Mouse (Mus musculus) liver, embryonic 11.5 days (tissue): ENCODE measurements around the gene Commd7. TPM values are rescaled to one million over a fixed set of nuclear protein-coding genes. Genes with fewer than 3 reads are reported as not detected.
"Not testable (repeated sequence)": the region's sequence is repeated elsewhere in the genome, so short reads cannot be mapped to it uniquely, and the experiment has no call there.

Experiments
- ATAC-seq: fragments of 200-750 bp; cut with Nextera tagmentation; replicated peaks from 2 replicates; pipeline ENCODE4 v1.8.0; 2017; ENCODE audit warnings: moderate number of reproducible peaks, mild to moderate bottlenecking, moderate TSS enrichment, moderate library complexity; ENCODE audit not compliant: low FRiP score
- DNase-seq: peaks from one replicate; pipeline ENCODE4 v3.0.0-alpha.2; 2017; ENCODE audit warnings: low spot score
- H3K27ac ChIP-seq: fragments of 300-500 bp; sonication (generic); 2 replicates; pipeline ENCODE4 v1.5.1; 2014; ENCODE audit warnings: mild to moderate bottlenecking, low read depth, low read length, control low read depth
- H3K27me3 ChIP-seq: fragments of 300-500 bp; sonication (generic); replicated peaks from 2 replicates; pipeline ENCODE4 v1.6.1; 2014; ENCODE audit warnings: low read length, mixed read lengths; ENCODE audit not compliant: control insufficient read depth, insufficient read depth
- H3K36me3 ChIP-seq: fragments of 300-500 bp; sonication (generic); 2 replicates; pipeline ENCODE4 v1.6.1; 2014; ENCODE audit warnings: mild to moderate bottlenecking, low read length, moderate library complexity, mixed read lengths; ENCODE audit not compliant: control insufficient read depth, insufficient read depth
- H3K4me1 ChIP-seq: fragments of 300-500 bp; sonication (generic); replicated peaks from 2 replicates; pipeline ENCODE4 v1.6.1; 2014; ENCODE audit warnings: low read length, mixed read lengths; ENCODE audit not compliant: control insufficient read depth, insufficient read depth
- H3K4me2 ChIP-seq: fragments of 300-500 bp; sonication (generic); 2 replicates; pipeline ENCODE4 v1.6.1; 2014; ENCODE audit warnings: mild to moderate bottlenecking, control low read depth, moderate library complexity
- H3K4me3 ChIP-seq: fragments of 300-500 bp; sonication (generic); 2 replicates; pipeline ENCODE4 v1.5.1; 2014; ENCODE audit warnings: low read depth, low read length, control low read depth
- H3K9ac ChIP-seq: fragments of 300-500 bp; sonication (generic); 2 replicates; pipeline ENCODE4 v1.6.1; 2014; ENCODE audit warnings: low read depth, low read length, control low read depth
- H3K9me3 ChIP-seq: fragments of 300-500 bp; sonication (generic); 2 replicates; pipeline ENCODE4 v1.6.1; 2016; ENCODE audit warnings: low read length, inconsistent platforms, mixed read lengths; ENCODE audit not compliant: control insufficient read depth
- WGBS: fragments of 180-500 bp; shearing (Covaris S2); extraction: QIAGEN DNeasy Blood & Tissue Kit; methylation state at CpG from one replicate; pipeline ENCODE4 v1.1.7; 2014; 5-methylcytosine and 5-hydroxymethylcytosine counted together
- polyA plus RNA-seq: library from polyadenylated mRNA; unstranded; fragments of >200 nt; fragmentation: Nextera tagmentation; extraction: Ambion mirVana; gene quantifications from 2 replicates; pipeline ENCODE4 v1.2.1, GENCODE M21; 2014

Commd7 gene
- 65.1 and 66.8 TPM in 2 replicates for polyA plus RNA-seq

DNA sequence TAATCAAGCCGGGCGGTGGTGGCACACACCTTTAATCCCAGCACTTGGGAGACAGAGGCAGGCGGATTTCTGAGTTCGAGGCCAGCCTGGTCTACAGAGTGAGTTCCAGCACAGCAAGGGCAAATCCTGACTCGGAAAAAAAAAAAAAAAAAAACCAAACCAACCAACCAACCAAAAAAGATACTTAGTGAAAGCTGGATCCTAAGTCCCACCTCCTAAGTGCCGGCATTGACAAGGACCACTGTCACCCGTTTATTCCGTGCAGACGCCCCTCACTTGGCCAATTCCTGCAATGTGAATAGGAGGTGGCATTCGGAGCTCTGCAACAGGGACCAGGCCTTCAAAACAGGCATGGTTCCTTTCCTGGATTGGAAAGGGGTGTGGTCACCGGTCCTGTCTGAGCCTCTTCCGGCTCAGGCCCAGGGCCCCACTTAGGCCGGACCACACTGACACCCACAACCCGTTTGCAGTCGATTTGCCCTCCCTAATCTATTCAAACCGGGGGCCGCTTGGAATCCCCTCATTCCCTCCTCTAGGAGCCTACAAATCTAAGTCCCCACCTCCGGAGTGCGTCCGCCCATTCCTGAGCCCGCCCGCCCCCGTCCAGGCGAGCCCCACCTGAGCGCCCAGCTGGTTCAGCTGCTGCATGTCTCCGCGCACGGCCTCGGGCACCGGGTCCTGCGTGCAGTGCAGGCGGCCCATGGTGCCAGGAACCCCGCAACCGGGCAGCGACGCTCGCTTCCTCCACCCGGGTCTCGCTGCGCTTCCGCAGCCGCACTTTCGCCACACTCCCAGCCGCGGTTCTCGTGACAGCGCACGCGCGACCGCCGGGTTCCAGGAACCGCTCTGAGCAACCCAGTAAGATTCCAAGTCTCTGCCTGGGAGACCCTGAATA lies at the start of gene Commd7:
TSS of gene Commd7 (minus strand) at position 806 of the 895 bp plus-strand sequence.
- Histone ChIP-seq H3K4me1 (peaks cover 10% of the 10 kb centered on the region), H3K9me3 (no peaks in the 10 kb centered on the region), H3K27ac (peak within 1 kb of the TSS; percentile 93), H3K36me3 (peaks cover 4% of the 10 kb centered on the region), H3K4me3 (peak within 1 kb of the TSS; percentile 94), H3K9ac (peak within 1 kb of the TSS; percentile 94), H3K4me2 (peak within 1 kb of the TSS; percentile 88), H3K27me3 (no peaks in the 10 kb centered on the region)
- peak; percentile 85 for DNase-seq
- ATAC-seq = peak; percentile 83
- 2% methylated on average over 53 of the region's 53 CpGs for WGBS

- Histone ChIP-seq H3K27me3 (no peaks in the 10 kb centered on the region), H3K36me3 (peaks cover 6% of the 10 kb centered on the region), H3K9ac (no peak overlapping the region), H3K9me3 (no peaks in the 10 kb centered on the region), H3K4me2 (no peak overlapping the region), H3K4me3 (no peak overlapping the region), H3K27ac (no peak overlapping the region), H3K4me1 (peaks cover 3% of the 10 kb centered on the region; the same call in 1 of the 2 replicates)
- WGBS = 86% methylated on average over 1 of the region's 1 CpGs
- no peak for DNase-seq
- ATAC-seq = no peak
These were observed 47.4 kb upstream of the Commd7 start for GRCm38 (mm10) chr2:153679959-153680358.

DNA sequence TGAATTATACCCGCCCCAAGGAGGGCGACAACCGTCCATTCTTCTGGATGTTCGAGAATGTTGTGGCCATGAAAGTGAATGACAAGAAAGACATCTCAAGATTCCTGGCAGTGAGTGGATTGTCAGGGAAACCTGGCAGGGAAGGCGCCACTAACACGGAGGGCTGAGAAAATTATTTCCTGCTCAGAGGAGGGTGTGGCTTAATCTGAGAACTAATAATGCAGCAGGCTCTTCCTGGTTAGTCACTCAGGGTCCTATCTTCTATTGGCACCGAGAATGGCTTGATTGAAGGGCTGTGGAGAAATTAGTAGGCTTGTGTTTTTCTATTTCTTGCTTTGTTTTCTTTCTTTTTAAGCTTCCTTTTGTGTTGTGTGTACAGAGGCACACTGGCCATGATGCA lies 45.0 kb upstream of the Commd7 start:
- DNase-seq = no peak
- Histone ChIP-seq H3K4me1 (peaks cover 3% of the 10 kb centered on the region; the same call in 1 of the 2 replicates), H3K9me3 (no peaks in the 10 kb centered on the region), H3K4me3 (no peak overlapping the region), H3K4me2 (no peak overlapping the region), H3K36me3 (peaks cover 8% of the 10 kb centered on the region), H3K27me3 (no peaks in the 10 kb centered on the region), H3K9ac (no peak overlapping the region), H3K27ac (no peak overlapping the region)
- no peak for ATAC-seq
- WGBS = 73% methylated on average over 7 of the region's 7 CpGs

DNA sequence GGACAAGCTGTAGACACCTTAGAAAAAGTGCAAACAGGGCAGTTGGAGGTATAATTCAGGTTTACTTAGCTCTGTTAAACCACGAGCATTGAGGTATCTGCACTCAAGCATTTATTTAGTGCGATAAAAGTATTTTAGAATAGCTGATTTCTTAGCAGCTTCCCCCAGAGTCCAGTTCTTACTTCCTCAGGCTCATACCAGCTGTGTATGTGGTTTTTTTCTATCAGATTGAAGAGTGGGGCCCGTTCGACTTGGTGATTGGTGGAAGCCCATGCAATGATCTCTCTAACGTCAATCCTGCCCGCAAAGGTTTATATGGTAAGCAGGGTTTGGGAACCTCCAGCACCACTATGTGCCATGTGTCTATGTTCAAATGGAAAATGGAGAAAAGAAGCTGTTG lies 44.4 kb upstream of the Commd7 start:
- Histone ChIP-seq H3K9me3 (no peaks in the 10 kb centered on the region), H3K36me3 (peaks cover 8% of the 10 kb centered on the region), H3K27ac (no peak overlapping the region), H3K4me3 (no peak overlapping the region), H3K9ac (no peak overlapping the region), H3K4me1 (peaks cover 3% of the 10 kb centered on the region; the same call in 1 of the 2 replicates), H3K27me3 (no peaks in the 10 kb centered on the region), H3K4me2 (no peak overlapping the region)
- no peak for DNase-seq
- 67% methylated on average over 6 of the region's 6 CpGs for WGBS
- no peak for ATAC-seq

DNA sequence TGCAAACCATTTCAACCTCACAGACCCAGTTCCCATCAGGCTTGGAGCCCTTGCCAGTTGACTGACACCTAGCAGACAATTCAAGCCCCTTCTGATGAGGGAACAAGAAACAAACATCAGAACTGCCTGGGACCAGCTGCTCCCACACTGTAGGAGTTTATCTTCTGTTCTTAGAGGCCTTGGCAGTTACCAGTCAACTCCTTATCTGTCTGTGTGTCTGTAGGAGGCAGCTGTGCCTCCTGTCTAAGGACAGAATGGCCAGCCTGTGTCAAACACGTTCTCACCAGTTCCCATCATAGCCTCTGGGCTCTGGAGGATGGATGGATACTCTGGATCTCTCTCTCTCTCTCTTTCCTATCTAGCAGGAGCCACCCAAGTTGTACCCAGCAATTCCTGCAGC lies 42.8 kb upstream of the Commd7 start:
- H3K27ac ChIP-seq, H3K4me1 ChIP-seq, H3K4me3 ChIP-seq, DNase-seq, H3K36me3 ChIP-seq, H3K4me2 ChIP-seq, H3K27me3 ChIP-seq, H3K9me3 ChIP-seq, H3K9ac ChIP-seq: not testable (repeated sequence)
- WGBS = 40% methylated on average over 1 of the region's 1 CpGs
- peak; percentile 89 for ATAC-seq

GRCm38 (mm10) chr2:153672619-153673018 lies 40.0 kb upstream of the Commd7 start:
- no peak overlapping the region for H3K4me3 ChIP-seq
- H3K27ac ChIP-seq = no peak overlapping the region
- peaks cover 2% of the 10 kb centered on the region for H3K36me3 ChIP-seq
- no peak overlapping the region for H3K9ac ChIP-seq
- DNase-seq (no peak), ATAC-seq (no peak)
- no peaks in the 10 kb centered on the region for H3K27me3 ChIP-seq
- no peak overlapping the region for H3K4me2 ChIP-seq
- WGBS = 85% methylated on average over 2 of the region's 2 CpGs
- H3K9me3 ChIP-seq = no peaks in the 10 kb centered on the region
- peaks cover 3% of the 10 kb centered on the region; the same call in 1 of the 2 replicates for H3K4me1 ChIP-seq

DNA sequence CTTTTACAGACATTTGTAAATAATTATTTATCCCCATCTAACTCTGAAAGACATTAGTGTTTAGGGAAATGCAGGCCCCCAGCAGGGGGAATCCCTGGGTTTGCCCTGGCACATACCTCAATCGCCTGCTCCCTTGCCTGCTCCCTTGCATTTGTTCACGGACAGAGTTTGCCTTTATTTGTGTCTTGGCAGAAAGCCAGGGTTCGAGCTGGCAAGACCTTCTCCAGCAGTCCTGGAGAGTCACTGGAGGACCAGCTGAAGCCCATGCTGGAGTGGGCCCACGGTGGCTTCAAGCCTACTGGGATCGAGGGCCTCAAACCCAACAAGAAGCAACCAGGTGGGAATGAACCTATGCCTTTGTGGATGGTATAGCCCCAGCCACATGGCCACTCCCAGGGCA lies 37.5 kb upstream of the Commd7 start:
- no peak overlapping the region for H3K9ac ChIP-seq
- H3K4me2 ChIP-seq = no peak overlapping the region
- WGBS = 82% methylated on average over 5 of the region's 5 CpGs
- H3K27ac ChIP-seq = no peak overlapping the region
- DNase-seq (no peak), ATAC-seq (no peak)
- H3K36me3 ChIP-seq = peaks cover 5% of the 10 kb centered on the region; the same call in 1 of the 2 replicates
- H3K4me1 ChIP-seq = no peaks in the 10 kb centered on the region
- H3K27me3 ChIP-seq = no peaks in the 10 kb centered on the region
- H3K4me3 ChIP-seq = no peak overlapping the region
- H3K9me3 ChIP-seq = no peaks in the 10 kb centered on the region

- Histone ChIP-seq H3K4me3 (no peak overlapping the region), H3K9me3 (no peaks in the 10 kb centered on the region), H3K4me1 (no peaks in the 10 kb centered on the region), H3K27ac (no peak overlapping the region), H3K4me2 (no peak overlapping the region), H3K36me3 (peaks cover 3% of the 10 kb centered on the region; the same call in 1 of the 2 replicates), H3K9ac (no peak overlapping the region), H3K27me3 (no peaks in the 10 kb centered on the region)
- 74% methylated on average over 7 of the region's 7 CpGs for WGBS
- ATAC-seq (peak; percentile 49), DNase-seq (no peak)
These were observed 36.3 kb upstream of the Commd7 start for GRCm38 (mm10) chr2:153668754-153669376.
